Mouse (Mus musculus): Measurements from ENCODE around the gene Tmem151b.

Gene Tmem151b

GRCm38 (mm10) chr17:45584096-45584896 is 34.8 kb upstream of the Tmem151b start:
- no peak for DNase-seq (ENCODE audit: low spot score)

- DNase-seq (ENCODE audit: low spot score) = no peak
These were observed 33.4 kb upstream of the Tmem151b start for GRCm38 (mm10) chr17:45582715-45583355.

GRCm38 (mm10) chr17:45582188-45582587 is 32.7 kb upstream of the Tmem151b start:
- no peak for DNase-seq (ENCODE audit: low spot score)

- no peak for DNase-seq (ENCODE audit: low spot score)
These were observed 32.1 kb upstream of the Tmem151b start for GRCm38 (mm10) chr17:45581567-45581983.

- no peak for DNase-seq (ENCODE audit: low spot score)
These were observed 31.5 kb upstream of the Tmem151b start for GRCm38 (mm10) chr17:45580958-45581477.

- DNase-seq (ENCODE audit: low spot score) = no peak
These were observed 30.1 kb upstream of the Tmem151b start for GRCm38 (mm10) chr17:45579554-45579953.

GRCm38 (mm10) chr17:45578843-45579242 is 29.4 kb upstream of the Tmem151b start:
- no peak for DNase-seq (ENCODE audit: low spot score)

GRCm38 (mm10) chr17:45578242-45578641 is 28.8 kb upstream of the Tmem151b start:
- DNase-seq (ENCODE audit: low spot score) = no peak

GRCm38 (mm10) chr17:45575123-45575897 is 25.8 kb upstream of the Tmem151b start:
- no peak for DNase-seq (ENCODE audit: low spot score)

GRCm38 (mm10) chr17:45574129-45574761 is 24.8 kb upstream of the Tmem151b start:
- peak; percentile 82 for DNase-seq (ENCODE audit: low spot score)

- DNase-seq (ENCODE audit: low spot score) = peak; percentile 94
These were observed 24.3 kb upstream of the Tmem151b start for GRCm38 (mm10) chr17:45573780-45574123.

- peak; percentile 97 for DNase-seq (ENCODE audit: low spot score)
These were observed 23.8 kb upstream of the Tmem151b start, which contains the start of gene Hsp90ab1 for GRCm38 (mm10) chr17:45573087-45573779. Gene Hsp90ab1 (minus strand): TSS chr17:45573271.

GRCm38 (mm10) chr17:45572103-45573086 is 22.9 kb upstream of the Tmem151b start:
- peak; percentile 65 for DNase-seq (ENCODE audit: low spot score)

GRCm38 (mm10) chr17:45569999-45570398 is 20.5 kb upstream of the Tmem151b start:
- no peak for DNase-seq (ENCODE audit: low spot score)

- DNase-seq (ENCODE audit: low spot score) = no peak
These were observed 19.5 kb upstream of the Tmem151b start for GRCm38 (mm10) chr17:45568990-45569389.

GRCm38 (mm10) chr17:45567162-45567601 is 17.7 kb upstream of the Tmem151b start:
- no peak for DNase-seq (ENCODE audit: low spot score)

- no peak for DNase-seq (ENCODE audit: low spot score)
These were observed 17.1 kb upstream of the Tmem151b start for GRCm38 (mm10) chr17:45566360-45567161.

- DNase-seq (ENCODE audit: low spot score) = no peak
These were observed 16.5 kb upstream of the Tmem151b start for GRCm38 (mm10) chr17:45566031-45566359.

- no peak for DNase-seq (ENCODE audit: low spot score)
These were observed 15.6 kb upstream of the Tmem151b start for GRCm38 (mm10) chr17:45565103-45565502.

Data from left cerebral cortex, adult 11 months (tissue).